Mouse (Mus musculus): ENCODE measurements around the gene Znrf2.

GRCm38 (mm10) chr6:54890221-54890620 is 73.5 kb downstream of the Znrf2 start:
- TF ChIP-seq CTCF (IDR thresholded peaks at IDR 0.05; ENCODE audit: low read depth) (no peak), EP300 (optimal IDR thresholded peaks at IDR 0.05) (no peak)

Data from stomach, postnatal 0 days (tissue).